Mouse (Mus musculus) testis, postnatal 10 days (tissue): Measurements from ENCODE around the gene Vmn2r52.
"Not testable (repeated sequence)": the region's sequence is repeated elsewhere in the genome, so short reads cannot be mapped to it uniquely, and the experiment has no call there.

ENCODE experiments used
- DNase-seq: peaks from one replicate; pipeline ENCODE4 v3.0.0; 2021; ENCODE audit warnings: low spot score

Vmn2r52 gene

GRCm38 (mm10) chr7:10176473-10176872, at the start of gene Vmn2r52:
Gene Vmn2r52, minus strand, starts transcription at chr7:10176573.
- DNase-seq = no peak

GRCm38 (mm10) chr7:10105641-10106040, 70.7 kb downstream of the Vmn2r52 start, which contains the start of gene Vmn2r51:
Gene Vmn2r51, minus strand, starts transcription at chr7:10105741.
- DNase-seq = not testable (repeated sequence)
